Mouse (Mus musculus): ENCODE results near the gene Olfr781. TPM values are rescaled to one million over a fixed set of nuclear protein-coding genes. Genes with fewer than 3 reads are reported as not detected.
"Not testable (repeated sequence)": the region's sequence is repeated elsewhere in the genome, so short reads cannot be mapped to it uniquely, and the experiment has no call there.

Olfr781 gene
- polyA plus RNA-seq (2012; rRNA removed) (not detected in 2 replicates), polyA plus RNA-seq (2014; fragmentation: Nextera tagmentation; extraction: Ambion mirVana) (not detected in 2 replicates)

GRCm38 (mm10) chr10:129328554-129328953 is at the start of gene Olfr781:
Gene Olfr781 (plus strand): TSS chr10:129328854.
- Histone ChIP-seq H3K27me3 (ENCODE audit: control insufficient read depth, insufficient read depth, low read length) (no peaks in the 10 kb centered on the region), H3K36me3 (ENCODE audit: control insufficient read depth, insufficient read depth, low read length) (no peaks in the 10 kb centered on the region), H3K9ac (ENCODE audit: low read depth, low read length, severe bottlenecking) (no peak within 1 kb of the TSS), H3K4me3 (replicated peaks; ENCODE audit: low read length) (no peak within 1 kb of the TSS), H3K4me2 (replicated peaks; ENCODE audit: low read depth, low read length, severe bottlenecking) (no peak within 1 kb of the TSS), H3K4me1 (ENCODE audit: control insufficient read depth, insufficient read depth, low read length) (no peaks in the 10 kb centered on the region), H3K9me3 (ENCODE audit: control insufficient read depth, low read length) (no peaks in the 10 kb centered on the region), H3K27ac (replicated peaks; ENCODE audit: low read depth, low read length) (no peak within 1 kb of the TSS)
- DNase-seq (ENCODE audit: low spot score) = no peak
- no peak for ATAC-seq (ENCODE audit: low FRiP score, low read depth)
- no peak for TF ChIP-seq POLR2A (IDR thresholded peaks at IDR 0.05; ENCODE audit: borderline replicate concordance, extremely low read depth, insufficient read depth, insufficient read length)

- H3K36me3 ChIP-seq (ENCODE audit: control insufficient read depth, insufficient read depth, low read length); H3K9me3 ChIP-seq (ENCODE audit: control insufficient read depth, low read length); ATAC-seq (ENCODE audit: low FRiP score, low read depth); H3K9ac ChIP-seq (ENCODE audit: low read depth, low read length, severe bottlenecking); H3K27me3 ChIP-seq (ENCODE audit: control insufficient read depth, insufficient read depth, low read length); DNase-seq (ENCODE audit: low spot score); H3K27ac ChIP-seq (replicated peaks; ENCODE audit: low read depth, low read length); H3K4me1 ChIP-seq (ENCODE audit: control insufficient read depth, insufficient read depth, low read length); H3K4me3 ChIP-seq (replicated peaks; ENCODE audit: low read length); H3K4me2 ChIP-seq (replicated peaks; ENCODE audit: low read depth, low read length, severe bottlenecking): not testable (repeated sequence)
- 36% methylated on average over 1 of the region's 1 CpGs for WGBS
Observed at GRCm38 (mm10) chr10:129312973-129313372, 15.7 kb upstream of the Olfr781 start.

- H3K4me2 ChIP-seq (replicated peaks; ENCODE audit: low read depth, low read length, severe bottlenecking); DNase-seq (ENCODE audit: low spot score); H3K36me3 ChIP-seq (ENCODE audit: control insufficient read depth, insufficient read depth, low read length); H3K4me1 ChIP-seq (ENCODE audit: control insufficient read depth, insufficient read depth, low read length); H3K9me3 ChIP-seq (ENCODE audit: control insufficient read depth, low read length); ATAC-seq (ENCODE audit: low FRiP score, low read depth); H3K4me3 ChIP-seq (replicated peaks; ENCODE audit: low read length); H3K9ac ChIP-seq (ENCODE audit: low read depth, low read length, severe bottlenecking); H3K27ac ChIP-seq (replicated peaks; ENCODE audit: low read depth, low read length); H3K27me3 ChIP-seq (ENCODE audit: control insufficient read depth, insufficient read depth, low read length): not testable (repeated sequence)
- no CpG with 5 or more reads among the region's 1 CpGs for WGBS
Observed at GRCm38 (mm10) chr10:129313521-129313920, 15.1 kb upstream of the Olfr781 start.

DNA sequence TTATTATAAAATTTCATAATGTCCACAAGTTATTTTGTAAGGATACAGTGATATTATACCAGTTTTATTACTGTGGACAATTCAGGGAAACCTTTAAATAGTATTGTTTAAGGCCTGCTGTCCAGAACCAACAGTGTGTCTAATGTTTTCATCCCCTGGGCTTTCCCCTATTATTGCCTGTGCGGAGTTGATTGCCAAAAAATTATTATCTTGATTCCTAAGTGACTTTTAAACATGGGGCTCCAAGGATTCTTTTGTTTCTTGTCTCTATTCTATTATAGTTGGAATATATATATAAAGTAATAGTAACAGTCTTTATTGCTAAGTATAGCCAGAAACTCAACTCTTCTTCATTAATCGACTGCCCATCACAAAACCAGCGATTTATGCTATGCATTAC is 10.8 kb upstream of the Olfr781 start, which contains the start of gene Olfr780:
Gene Olfr780 (plus strand): TSS at position 301 of the 400 bp plus-strand sequence.
- DNase-seq (ENCODE audit: low spot score) (no peak), ATAC-seq (ENCODE audit: low FRiP score, low read depth) (no peak)
- no peak within 1 kb of the TSS for H3K4me2 ChIP-seq (replicated peaks; ENCODE audit: low read depth, low read length, severe bottlenecking)
- no peaks in the 10 kb centered on the region for H3K4me1 ChIP-seq (ENCODE audit: control insufficient read depth, insufficient read depth, low read length)
- TF ChIP-seq POLR2A (IDR thresholded peaks at IDR 0.05; ENCODE audit: borderline replicate concordance, extremely low read depth, insufficient read depth, insufficient read length) = no peak
- H3K27me3 ChIP-seq (ENCODE audit: control insufficient read depth, insufficient read depth, low read length) = no peaks in the 10 kb centered on the region
- H3K9ac ChIP-seq (ENCODE audit: low read depth, low read length, severe bottlenecking) = no peak within 1 kb of the TSS
- no peak within 1 kb of the TSS for H3K4me3 ChIP-seq (replicated peaks; ENCODE audit: low read length)
- no peak within 1 kb of the TSS for H3K27ac ChIP-seq (replicated peaks; ENCODE audit: low read depth, low read length)
- WGBS = 77% methylated on average over 3 of the region's 3 CpGs
- no peaks in the 10 kb centered on the region for H3K9me3 ChIP-seq (ENCODE audit: control insufficient read depth, low read length)
- no peaks in the 10 kb centered on the region for H3K36me3 ChIP-seq (ENCODE audit: control insufficient read depth, insufficient read depth, low read length)

DNA sequence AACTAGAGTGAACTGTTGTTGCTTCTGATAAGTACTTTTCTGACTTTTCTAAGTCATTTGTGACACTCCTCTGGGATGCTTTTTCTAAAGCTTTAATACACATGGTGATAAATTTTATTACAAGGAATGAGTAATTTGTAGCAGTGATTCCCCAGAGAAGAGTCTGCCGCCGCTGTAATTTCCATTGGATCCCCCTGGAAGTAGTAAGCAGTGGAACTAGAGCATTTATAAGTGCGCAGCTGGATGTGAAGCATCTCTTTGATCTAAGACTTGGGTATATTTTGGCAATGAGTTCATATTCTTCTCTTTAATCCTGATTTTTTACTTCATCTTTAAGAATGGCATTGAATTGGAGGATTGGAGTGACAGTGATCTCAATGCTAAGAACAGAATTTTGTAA is 19.9 kb downstream of the Olfr781 start, which contains the start of gene Olfr782:
Gene Olfr782 (plus strand): TSS at position 301 of the 400 bp plus-strand sequence.
- Histone ChIP-seq H3K4me1 (ENCODE audit: control insufficient read depth, insufficient read depth, low read length) (no peaks in the 10 kb centered on the region), H3K36me3 (ENCODE audit: control insufficient read depth, insufficient read depth, low read length) (no peaks in the 10 kb centered on the region), H3K4me2 (replicated peaks; ENCODE audit: low read depth, low read length, severe bottlenecking) (no peak within 1 kb of the TSS), H3K9ac (ENCODE audit: low read depth, low read length, severe bottlenecking) (no peak within 1 kb of the TSS), H3K27ac (replicated peaks; ENCODE audit: low read depth, low read length) (no peak within 1 kb of the TSS), H3K4me3 (replicated peaks; ENCODE audit: low read length) (no peak within 1 kb of the TSS), H3K27me3 (ENCODE audit: control insufficient read depth, insufficient read depth, low read length) (no peaks in the 10 kb centered on the region), H3K9me3 (ENCODE audit: control insufficient read depth, low read length) (no peaks in the 10 kb centered on the region)
- 85% methylated on average over 3 of the region's 3 CpGs for WGBS
- TF ChIP-seq POLR2A (IDR thresholded peaks at IDR 0.05; ENCODE audit: borderline replicate concordance, extremely low read depth, insufficient read depth, insufficient read length) = no peak
- ATAC-seq (ENCODE audit: low FRiP score, low read depth) (no peak), DNase-seq (ENCODE audit: low spot score) (no peak)

DNA sequence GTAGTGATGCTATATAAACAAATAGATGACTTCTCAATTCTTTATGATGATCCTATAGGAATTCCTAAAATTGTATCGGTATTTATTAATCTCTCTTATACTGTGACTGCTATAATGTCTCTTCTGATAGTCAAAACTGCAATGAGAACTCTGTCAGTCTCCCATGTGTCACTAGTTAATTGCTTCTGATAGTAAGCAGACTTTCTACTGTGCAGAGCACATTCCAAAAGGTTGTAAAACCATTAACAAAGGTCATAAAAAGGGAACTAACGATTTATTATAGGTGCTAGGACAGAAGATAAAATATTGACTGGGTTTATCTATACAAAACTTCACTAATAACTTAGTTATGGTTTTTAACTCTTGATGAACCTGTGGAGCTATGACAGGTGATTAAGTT is 23.8 kb downstream of the Olfr781 start:
- ATAC-seq (ENCODE audit: low FRiP score, low read depth); H3K4me3 ChIP-seq (replicated peaks; ENCODE audit: low read length); H3K36me3 ChIP-seq (ENCODE audit: control insufficient read depth, insufficient read depth, low read length); H3K4me1 ChIP-seq (ENCODE audit: control insufficient read depth, insufficient read depth, low read length); H3K9ac ChIP-seq (ENCODE audit: low read depth, low read length, severe bottlenecking); H3K27ac ChIP-seq (replicated peaks; ENCODE audit: low read depth, low read length); H3K4me2 ChIP-seq (replicated peaks; ENCODE audit: low read depth, low read length, severe bottlenecking); DNase-seq (ENCODE audit: low spot score); H3K27me3 ChIP-seq (ENCODE audit: control insufficient read depth, insufficient read depth, low read length); H3K9me3 ChIP-seq (ENCODE audit: control insufficient read depth, low read length): not testable (repeated sequence)
- 56% methylated on average over 2 of the region's 2 CpGs for WGBS

DNA sequence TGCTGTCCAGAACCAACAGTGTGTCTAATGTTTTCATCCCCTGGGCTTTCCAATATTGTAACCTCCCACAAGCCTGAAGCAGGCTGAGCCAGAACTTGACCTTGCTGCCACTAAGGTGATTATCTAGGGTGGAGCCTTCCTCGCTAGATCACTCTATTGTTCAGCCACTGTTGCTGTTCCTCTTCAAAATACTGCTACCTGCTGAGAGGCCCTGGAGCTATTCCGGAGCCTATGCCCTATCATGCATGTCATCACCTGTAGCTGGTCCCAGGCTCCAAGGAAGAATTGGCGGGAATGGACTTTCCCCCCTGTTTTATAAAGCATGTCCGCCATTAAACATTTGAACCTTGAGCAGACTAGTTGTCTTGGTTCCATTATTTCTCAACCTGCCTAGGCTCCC is 27.8 kb downstream of the Olfr781 start:
- H3K9me3 ChIP-seq (ENCODE audit: control insufficient read depth, low read length); H3K36me3 ChIP-seq (ENCODE audit: control insufficient read depth, insufficient read depth, low read length); H3K4me3 ChIP-seq (replicated peaks; ENCODE audit: low read length); DNase-seq (ENCODE audit: low spot score); H3K27me3 ChIP-seq (ENCODE audit: control insufficient read depth, insufficient read depth, low read length); H3K4me2 ChIP-seq (replicated peaks; ENCODE audit: low read depth, low read length, severe bottlenecking); H3K27ac ChIP-seq (replicated peaks; ENCODE audit: low read depth, low read length); H3K4me1 ChIP-seq (ENCODE audit: control insufficient read depth, insufficient read depth, low read length); ATAC-seq (ENCODE audit: low FRiP score, low read depth); H3K9ac ChIP-seq (ENCODE audit: low read depth, low read length, severe bottlenecking): not testable (repeated sequence)
- 87% methylated on average over 4 of the region's 4 CpGs for WGBS

Measured in limb, embryonic 14.5 days (tissue).